Mouse (Mus musculus) stomach, postnatal 0 days (tissue): ENCODE measurements around the gene Rspo4.

Source experiments
- CTCF ChIP-seq: IDR thresholded peaks from 2 replicates; pipeline ENCODE4 v1.5.1; 2016; ENCODE audit warnings: antibody characterized with exemption, low read depth, mild to moderate bottlenecking, moderate library complexity
- EP300 ChIP-seq: optimal IDR thresholded peaks from 2 replicates; pipeline ENCODE3; 2016; ENCODE audit warnings: antibody characterized with exemption

DNA sequence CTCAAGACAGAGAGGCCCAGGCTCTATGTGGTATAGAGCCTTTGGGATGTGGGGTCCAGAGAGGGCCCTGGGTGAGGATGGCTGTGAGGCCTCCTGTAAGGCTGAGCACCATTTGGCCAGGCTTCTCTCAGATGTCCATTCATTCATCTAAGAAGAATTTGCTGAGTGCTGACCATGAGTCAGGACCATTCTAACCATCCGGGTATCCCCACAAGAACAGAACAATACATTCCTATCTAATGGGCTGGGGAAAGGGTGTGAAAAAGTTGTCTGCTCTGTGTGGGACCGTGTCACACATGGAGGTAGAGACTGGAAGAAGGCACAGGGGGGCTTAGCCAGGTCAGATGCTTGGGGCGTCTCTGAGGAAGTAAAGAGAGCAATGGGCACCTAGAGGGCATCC lies 69.0 kb downstream of the Rspo4 start:
- TF ChIP-seq CTCF (no peak), EP300 (no peak)
